Mouse (Mus musculus) megakaryocyte, adult 5-6 weeks (primary cell): Measurements from ENCODE around the gene Ick. TPM values are rescaled to one million over a fixed set of nuclear protein-coding genes. Genes with fewer than 3 reads are reported as not detected.

Source experiments
- ATAC-seq: 2 replicates; pipeline ENCODE4 v1.8.0; 2016; ENCODE audit warnings: mild to moderate bottlenecking, inconsistent platforms; ENCODE audit not compliant: poor library complexity, severe bottlenecking
- total RNA-seq, 2 experiments: library from RNA; stranded (forward) in 1 of 2; stranded (reverse) in 1 of 2; fragments of 153-499, 151-499 nt in 1 of 2; fragments of 221-1000, 200-1000 nt in 1 of 2; gene quantifications; 2 replicates each; pipeline versions ENCODE4 v1.2.3 to v1.2.4; 2015 to 2017

Gene Ick
- total RNA-seq, 2 experiments from 2014 or later = 2.5 to 3.4 TPM

- ATAC-seq = no peak
Measured at GRCm38 (mm10) chr9:78185686-78186085, 76.7 kb downstream of the Ick start.

GRCm38 (mm10) chr9:78188910-78189309 lies 79.9 kb downstream of the Ick start:
- ATAC-seq = no peak

- no peak for ATAC-seq
Measured at GRCm38 (mm10) chr9:78190651-78191634, 82.0 kb downstream of the Ick start.

GRCm38 (mm10) chr9:78191736-78192135 lies 82.7 kb downstream of the Ick start:
- ATAC-seq = peak; percentile 73

- peak; percentile 84 for ATAC-seq
Measured at GRCm38 (mm10) chr9:78193902-78194597, 85.1 kb downstream of the Ick start.

- ATAC-seq = no peak
Measured at GRCm38 (mm10) chr9:78195034-78195433, 86.0 kb downstream of the Ick start.

GRCm38 (mm10) chr9:78197801-78198200 lies 88.8 kb downstream of the Ick start:
- no peak for ATAC-seq

- ATAC-seq = no peak
Measured at GRCm38 (mm10) chr9:78204194-78204593, 95.2 kb downstream of the Ick start.

GRCm38 (mm10) chr9:78208956-78209355 lies 100.0 kb downstream of the Ick start:
- ATAC-seq = no peak

GRCm38 (mm10) chr9:78210079-78210478 lies 101.1 kb downstream of the Ick start:
- ATAC-seq = no peak

- no peak for ATAC-seq
Measured at GRCm38 (mm10) chr9:78210821-78211220, 101.8 kb downstream of the Ick start.

GRCm38 (mm10) chr9:78211521-78211920 lies 102.5 kb downstream of the Ick start:
- ATAC-seq = no peak

GRCm38 (mm10) chr9:78212341-78213049 lies 103.5 kb downstream of the Ick start:
- ATAC-seq = no peak

- ATAC-seq = no peak
Measured at GRCm38 (mm10) chr9:78217074-78217473, 108.1 kb downstream of the Ick start.

Other genes with a start within 250 kb of the Ick start
- 45.0 and 49.3 TPM in 2 replicates for gene Elovl5, start 191.8 kb upstream of the Ick start, total RNA-seq (2015)
- 52.0 and 52.8 TPM in 2 replicates for gene Elovl5, start 191.8 kb upstream of the Ick start, total RNA-seq (2017)
- gene Gcm1, start 57.3 kb upstream of the Ick start, total RNA-seq (2015) = not detected in 2 replicates
- gene Gcm1, start 57.3 kb upstream of the Ick start, total RNA-seq (2017) = not detected in 2 replicates
- 40.3 and 50.5 TPM in 2 replicates for gene Fbxo9, start 127 bp upstream of the Ick start, total RNA-seq (2015)
- 43.8 and 49.2 TPM in 2 replicates for gene Fbxo9, start 127 bp upstream of the Ick start, total RNA-seq (2017)
- 0.27 TPM in 1 of 2 replicates, not detected in the other for gene Gsta4, start 73.6 kb downstream of the Ick start, total RNA-seq (2015)
- not detected in 2 replicates for gene Gsta4, start 73.6 kb downstream of the Ick start, total RNA-seq (2017)
- not detected in 2 replicates for gene Gsta1, start 121.5 kb downstream of the Ick start, total RNA-seq (2015)
- gene Gsta1, start 121.5 kb downstream of the Ick start, total RNA-seq (2017) = not detected in 2 replicates
- gene Gm3776, start 147.9 kb downstream of the Ick start, total RNA-seq (2015) = not detected in 2 replicates
- not detected in 2 replicates for gene Gm3776, start 147.9 kb downstream of the Ick start, total RNA-seq (2017)
- not detected in 2 replicates for gene Gm10639, start 180.7 kb downstream of the Ick start, total RNA-seq (2015)
- not detected in 2 replicates for gene Gm10639, start 180.7 kb downstream of the Ick start, total RNA-seq (2017)
- not detected in 2 replicates for gene Omt2a, start 205.6 kb downstream of the Ick start, total RNA-seq (2015)
- gene Omt2a, start 205.6 kb downstream of the Ick start, total RNA-seq (2017) = not detected in 2 replicates
- not detected in 2 replicates for gene Omt2b, start 218.4 kb downstream of the Ick start, total RNA-seq (2015)
- gene Omt2b, start 218.4 kb downstream of the Ick start, total RNA-seq (2017) = not detected in 2 replicates
- gene Gsta2, start 246.6 kb downstream of the Ick start, total RNA-seq (2015) = not detected in 2 replicates
- not detected in 2 replicates for gene Gsta2, start 246.6 kb downstream of the Ick start, total RNA-seq (2017)